Mouse (Mus musculus): ENCODE results near the gene Tmem26.

- TF ChIP-seq TAL1 (IDR thresholded peaks at IDR 0.05; ENCODE audit: low read length) (no peak), GATA1 (IDR thresholded peaks at IDR 0.05; ENCODE audit: low read length) (no peak)
Measured at GRCm38 (mm10) chr10:68795466-68795865, 72.0 kb downstream of the Tmem26 start.
